Mouse (Mus musculus) embryo, embryonic 11 days (tissue): ENCODE measurements around the gene Rps3a1.
"Not testable (repeated sequence)": the region's sequence is repeated elsewhere in the genome, so short reads cannot be mapped to it uniquely, and the experiment has no call there.

Source experiments
- DNase-seq: peaks from one replicate; pipeline ENCODE4 v3.0.0-alpha.2; 2015

The Rps3a1 gene

DNA sequence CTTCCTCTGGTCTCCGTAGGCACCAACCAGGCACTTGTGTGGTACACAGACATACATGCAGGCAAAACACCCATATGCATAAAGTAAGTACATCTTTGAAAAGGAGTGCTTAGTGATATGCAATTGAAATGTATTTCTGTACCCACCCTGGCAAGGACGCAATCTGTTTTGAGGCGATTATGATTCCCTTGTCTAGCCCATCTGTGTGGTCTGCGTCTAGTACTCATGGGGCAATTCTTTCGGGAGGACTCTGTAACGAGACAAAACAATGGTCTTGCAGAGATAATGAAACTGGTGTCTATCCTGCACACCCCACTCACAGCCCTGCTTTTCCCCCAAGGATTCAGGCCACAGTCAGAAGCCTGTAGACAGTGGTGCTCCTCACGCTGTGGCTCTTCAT lies 29.7 kb downstream of the Rps3a1 start:
- DNase-seq: no peak

DNA sequence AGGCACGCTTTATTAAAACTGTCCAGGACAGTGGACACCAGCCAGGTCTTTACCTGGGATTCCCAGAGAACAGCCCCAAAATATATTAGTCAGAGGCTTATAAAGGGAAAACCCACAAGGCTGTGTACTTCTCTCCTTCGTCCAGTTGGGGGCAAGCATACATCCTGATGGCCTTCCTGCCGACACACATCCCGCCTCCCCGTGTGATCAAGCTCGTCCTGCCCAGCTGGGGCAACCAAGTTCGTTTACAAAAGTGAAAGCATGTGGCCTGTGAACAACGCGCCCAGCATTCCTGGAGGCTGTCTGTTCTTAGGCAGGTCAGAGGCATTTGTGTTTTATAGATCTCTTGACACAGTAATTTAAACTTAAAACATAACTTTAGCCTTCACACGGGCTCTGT lies 32.4 kb downstream of the Rps3a1 start:
- DNase-seq: peak; percentile 86

- DNase-seq: no peak
Observed at GRCm38 (mm10) chr3:86109099-86109498, 33.4 kb downstream of the Rps3a1 start.

DNA sequence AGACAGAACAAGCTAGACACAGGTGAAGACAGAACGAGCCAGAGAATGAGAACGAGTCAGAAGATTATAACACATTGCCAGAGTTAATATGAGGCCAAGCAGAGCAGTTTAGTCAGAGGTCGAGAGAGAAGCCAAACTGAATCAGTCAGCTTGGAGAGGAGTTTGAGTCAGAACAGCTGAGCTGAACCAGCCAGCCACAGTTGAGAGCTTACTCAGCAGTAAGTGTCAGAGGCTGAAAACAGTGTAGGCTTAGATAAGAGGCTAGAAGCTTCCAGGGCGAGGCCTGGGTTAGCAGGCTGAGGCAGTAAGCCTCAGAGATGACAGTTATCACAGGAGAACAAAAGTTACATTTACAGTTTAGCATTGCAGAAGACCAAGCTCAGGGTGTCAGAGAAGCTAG lies 33.9 kb downstream of the Rps3a1 start:
- DNase-seq: no peak

- no peak for DNase-seq
Observed at GRCm38 (mm10) chr3:86107637-86108539, 34.6 kb downstream of the Rps3a1 start.

DNA sequence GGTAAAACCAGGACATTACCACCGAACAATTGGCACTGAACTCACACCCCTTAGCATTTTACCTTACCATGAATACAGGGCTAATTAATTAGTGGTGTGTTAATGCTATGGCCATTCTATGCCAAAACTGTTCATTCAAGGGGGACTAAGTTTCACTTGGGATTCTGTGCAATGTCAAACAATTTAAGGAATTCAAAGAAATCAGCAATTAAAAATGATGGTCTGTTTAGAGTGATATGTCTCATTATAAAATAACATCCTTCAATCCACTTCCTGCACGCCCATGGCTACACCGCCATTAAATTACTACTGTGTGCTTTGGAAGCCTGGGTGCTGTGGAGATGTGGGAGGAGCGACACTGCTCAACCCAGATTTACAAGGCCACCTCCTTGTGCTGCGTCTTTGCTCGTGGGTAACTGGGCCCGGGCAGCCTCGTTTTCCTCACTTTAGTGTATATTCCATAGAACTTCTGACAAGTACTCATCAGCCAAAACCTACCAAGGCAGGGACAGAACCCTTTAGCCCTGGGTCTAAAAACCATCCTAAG lies 36.3 kb downstream of the Rps3a1 start:
- no peak for DNase-seq

GRCm38 (mm10) chr3:86104909-86105308 lies 37.6 kb downstream of the Rps3a1 start:
- no peak for DNase-seq

- DNase-seq: not testable (repeated sequence)
Observed at GRCm38 (mm10) chr3:86104433-86104832, 38.1 kb downstream of the Rps3a1 start.

DNA sequence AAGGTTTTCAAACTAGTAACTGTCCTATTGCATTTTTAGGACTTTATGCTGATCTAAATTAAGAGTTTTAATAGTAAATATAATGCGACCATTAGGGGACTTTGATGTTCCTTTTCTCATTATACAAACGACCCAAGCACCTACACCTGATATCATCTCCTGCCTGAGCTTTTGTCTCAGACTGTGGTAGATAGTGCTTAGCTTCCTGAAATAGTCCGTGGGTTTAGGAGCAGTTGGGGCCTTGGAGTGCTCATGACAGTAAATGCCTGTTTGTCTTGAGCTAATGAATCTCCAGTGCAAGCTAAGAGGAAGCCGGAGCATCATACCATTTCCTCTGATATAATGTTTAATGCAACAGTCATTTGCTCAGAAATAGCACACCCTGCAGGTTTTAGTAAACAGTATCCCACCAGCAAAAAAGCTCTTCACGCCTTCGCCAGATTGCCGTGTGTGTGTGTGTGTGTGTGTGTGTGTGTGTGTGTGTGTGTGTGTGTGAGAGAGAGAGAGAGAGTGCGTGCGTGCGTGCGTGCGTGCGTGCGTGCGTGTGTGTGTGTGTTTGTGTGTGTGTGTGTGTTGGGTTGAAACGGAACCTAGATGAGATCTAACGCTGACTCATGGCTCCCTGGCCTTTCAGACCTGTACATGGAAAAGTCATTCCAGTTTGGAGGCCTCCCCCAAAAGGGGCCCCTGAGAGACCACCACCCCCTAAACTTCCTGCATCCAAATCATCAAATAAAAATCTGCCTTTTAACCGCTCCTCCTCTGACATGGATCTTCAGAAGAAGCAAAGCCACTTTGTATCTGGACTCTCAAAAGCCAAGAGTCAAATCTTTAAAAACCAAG lies 38.8 kb downstream of the Rps3a1 start:
- no peak for DNase-seq

GRCm38 (mm10) chr3:86101956-86102355 lies 40.5 kb downstream of the Rps3a1 start:
- no peak for DNase-seq

- DNase-seq: no peak
Observed at GRCm38 (mm10) chr3:86093907-86094306, 48.6 kb downstream of the Rps3a1 start.

DNA sequence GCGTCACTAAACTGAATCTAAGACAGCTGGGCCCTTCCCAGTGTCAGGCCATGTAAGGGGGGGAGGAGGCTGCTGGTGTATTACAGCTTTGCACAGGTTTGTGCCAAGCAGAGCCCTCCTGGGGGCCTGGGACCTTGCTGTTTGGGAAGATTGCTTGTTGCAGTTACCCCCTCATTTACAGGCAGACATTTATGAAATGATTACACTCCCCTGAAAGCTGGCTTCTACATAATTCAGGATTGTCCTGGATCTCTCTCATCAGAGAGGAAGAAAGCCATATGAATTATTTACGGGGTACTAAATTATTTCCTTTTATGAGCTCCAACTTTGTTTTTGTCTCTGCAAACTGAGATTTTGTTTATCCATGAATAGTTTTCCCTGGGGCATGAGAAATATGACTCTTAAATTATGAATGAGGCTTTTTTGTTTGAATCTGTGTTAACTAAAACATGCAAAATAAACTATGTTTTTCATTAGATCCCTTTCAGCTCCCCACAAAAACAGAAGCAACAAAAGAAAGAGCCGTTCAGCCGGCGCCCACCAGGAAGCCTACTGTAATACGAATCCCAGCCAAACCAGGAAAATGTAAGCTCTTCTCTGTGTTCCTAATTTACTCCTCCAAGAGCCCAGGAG lies 49.2 kb downstream of the Rps3a1 start:
- peak; percentile 38 for DNase-seq
